Mouse (Mus musculus) urinary bladder, postnatal 25 days (tissue): ENCODE measurements at regions not wholly inside any gene's neighbourhood (a gene's known extent, or its start where the extent isn't known, plus 50 kb on each side); places are given as distances from the start of the nearest gene placed in this dataset.

Experiments used
- DNase-seq: peaks from one replicate; pipeline ENCODE4 v3.0.0; 2022; ENCODE audit warnings: low spot score

DNA sequence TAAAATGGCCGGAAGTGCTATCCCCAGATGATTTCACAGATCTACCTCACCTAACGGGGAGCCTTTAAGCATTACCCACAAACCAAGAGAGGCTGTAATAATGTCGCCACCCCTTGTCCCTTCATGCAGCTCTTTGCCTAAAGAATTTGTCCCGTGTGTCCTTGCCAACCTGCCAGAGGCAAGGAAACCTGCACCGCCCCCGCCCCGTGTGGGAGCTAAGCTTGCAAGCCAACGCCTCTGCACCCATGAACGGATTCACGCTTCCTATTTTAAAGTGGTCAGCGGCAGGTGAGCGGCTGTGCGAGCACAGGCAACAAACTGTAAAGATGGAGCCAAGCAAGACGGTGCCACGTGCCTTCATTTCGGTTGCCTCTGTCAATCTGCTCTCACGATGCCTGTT is 63.1 kb downstream of the Gm11011 start:
- DNase-seq: no peak

- DNase-seq: no peak
These were observed 67.6 kb downstream of the Gm11011 start for GRCm38 (mm10) chr2:169519941-169520340.

GRCm38 (mm10) chr2:169515350-169515749 is 72.2 kb downstream of the Gm11011 start:
- no peak for DNase-seq

GRCm38 (mm10) chr2:169510741-169511140 is 76.8 kb downstream of the Gm11011 start:
- DNase-seq: no peak

DNA sequence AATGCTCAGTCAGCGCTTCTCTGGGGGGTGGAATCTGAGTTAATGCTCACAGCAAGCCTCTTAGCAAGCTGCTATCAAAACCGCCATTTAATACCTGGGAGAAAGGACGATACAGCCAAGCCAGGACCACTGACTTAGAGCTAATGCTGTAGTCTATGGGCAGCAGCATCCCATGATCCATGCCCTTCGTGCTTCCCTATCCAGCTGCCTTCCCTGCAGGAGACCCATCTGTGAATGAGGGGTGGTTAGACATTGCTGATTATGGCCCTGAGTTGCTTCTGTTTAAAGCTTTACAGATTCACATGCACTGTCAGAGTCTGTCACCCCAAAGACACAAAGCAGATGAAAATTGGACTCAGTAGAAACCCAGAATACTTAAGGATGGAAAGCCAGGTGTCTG is 78.1 kb downstream of the Gm11011 start:
- no peak for DNase-seq

DNA sequence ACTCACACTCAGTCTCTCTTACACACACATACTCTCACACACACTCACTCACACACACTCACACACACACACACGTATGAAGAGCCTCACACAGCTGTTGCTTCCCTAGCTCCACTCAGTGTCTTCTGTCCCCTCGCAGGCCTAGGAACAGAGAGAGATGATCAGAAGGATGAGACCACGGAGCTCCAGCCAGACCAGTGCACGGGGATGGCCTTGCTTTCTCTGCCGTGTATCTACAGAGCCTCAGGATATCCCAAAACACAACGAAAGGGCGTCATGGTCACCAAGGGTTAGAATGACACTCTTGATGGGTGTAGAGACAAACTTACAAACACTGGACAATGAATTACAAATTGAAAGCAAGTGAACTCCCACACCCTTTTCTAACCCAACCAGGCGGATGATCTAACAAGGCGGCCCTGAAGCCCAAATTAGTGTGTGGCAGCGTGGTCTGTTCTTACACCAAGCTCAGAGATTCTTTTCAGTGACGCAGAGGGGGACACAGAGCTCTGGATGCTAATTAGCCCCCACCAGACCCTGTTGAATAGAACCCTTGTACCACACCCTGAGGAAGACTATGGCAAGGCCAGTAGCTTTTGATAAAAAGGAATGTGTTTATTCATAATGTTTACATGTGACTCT is 83.0 kb downstream of the Gm11011 start:
- DNase-seq: no peak

DNA sequence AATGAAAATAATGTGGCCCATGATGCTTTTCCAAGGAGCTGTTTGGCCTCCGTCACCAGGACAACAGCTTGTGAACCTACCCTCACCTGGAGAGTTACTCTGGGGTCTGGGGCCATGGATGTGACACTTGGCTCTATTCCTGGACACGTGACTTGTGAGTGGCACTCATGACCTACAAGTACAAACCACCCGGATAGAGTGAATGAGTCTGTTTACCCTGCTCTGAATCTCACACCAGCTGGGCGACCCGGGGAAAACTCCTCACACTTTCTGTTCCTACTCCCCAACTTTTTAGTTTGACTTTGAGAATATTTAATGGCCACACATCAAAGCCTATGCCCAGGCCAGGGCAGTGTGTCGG is 84.0 kb downstream of the Gm11011 start:
- DNase-seq: no peak

DNA sequence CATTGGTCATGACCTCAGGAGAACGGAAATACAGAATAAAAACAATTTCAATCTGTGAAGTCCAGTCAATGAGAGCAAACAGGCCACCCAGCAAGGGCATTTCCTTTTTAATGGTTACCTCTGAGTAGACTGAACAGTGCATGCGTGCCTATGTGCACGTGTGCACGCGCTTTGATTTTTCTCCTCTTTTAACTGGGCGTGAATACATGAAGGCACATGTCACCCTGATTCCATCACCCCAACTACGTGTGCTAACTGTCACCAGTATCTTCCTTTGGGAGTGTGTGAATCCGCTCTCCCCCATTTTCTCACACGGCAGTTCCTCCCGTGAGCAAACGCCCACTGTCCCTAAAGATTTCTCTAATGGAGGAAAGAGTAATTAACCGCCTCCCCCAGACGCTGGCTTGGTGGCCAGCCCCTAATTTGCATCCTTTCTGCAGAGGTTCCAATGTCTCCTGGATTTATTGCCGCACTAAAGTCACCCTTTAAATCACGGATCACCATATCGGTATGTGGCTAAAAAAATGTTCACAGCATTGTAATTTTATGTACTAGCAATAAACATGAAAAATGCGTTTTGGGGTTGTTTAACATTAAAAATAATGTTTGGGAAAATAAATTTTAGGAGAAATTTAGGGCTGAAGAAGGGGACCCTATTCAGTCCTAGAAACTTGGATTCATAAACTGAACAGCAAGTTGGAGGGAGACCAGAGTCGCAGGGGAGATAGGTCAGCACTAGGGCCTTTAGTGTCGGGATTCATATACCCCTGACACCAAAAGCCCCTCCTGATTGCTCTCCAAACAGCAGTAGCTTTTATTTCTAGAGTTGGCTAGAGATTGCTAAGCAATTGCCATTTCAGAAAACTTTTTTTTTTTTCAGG is 84.6 kb downstream of the Gm11011 start:
- DNase-seq: no peak

DNA sequence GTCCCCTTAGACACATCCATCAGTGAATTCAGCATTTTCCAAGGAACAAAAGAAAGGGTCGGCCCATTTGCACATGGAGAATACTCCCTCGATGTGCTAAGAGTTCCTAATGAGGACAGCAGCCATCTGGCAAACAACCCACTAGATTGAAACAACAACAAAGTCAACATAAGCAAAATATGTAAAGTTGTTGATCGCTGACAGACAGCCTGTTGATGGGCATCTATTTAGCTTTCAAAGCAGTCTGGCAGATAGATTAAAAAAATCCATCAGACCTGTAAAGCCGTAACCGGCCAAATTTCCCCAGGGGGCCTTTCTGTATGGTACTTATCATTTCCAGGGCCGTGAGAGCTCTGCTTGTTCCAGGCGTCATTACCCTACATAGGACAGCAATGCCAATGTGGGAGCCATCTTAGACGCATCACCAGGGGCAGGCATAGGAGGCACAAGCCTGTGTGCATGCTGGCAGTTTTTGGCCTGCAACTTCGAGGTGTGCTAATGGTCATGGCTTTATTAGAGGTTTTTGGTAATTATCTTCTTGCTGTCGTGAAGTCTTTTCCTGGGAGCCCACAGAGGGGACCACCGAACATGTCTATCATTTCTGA is 85.7 kb downstream of the Gm11011 start:
- no peak for DNase-seq

DNA sequence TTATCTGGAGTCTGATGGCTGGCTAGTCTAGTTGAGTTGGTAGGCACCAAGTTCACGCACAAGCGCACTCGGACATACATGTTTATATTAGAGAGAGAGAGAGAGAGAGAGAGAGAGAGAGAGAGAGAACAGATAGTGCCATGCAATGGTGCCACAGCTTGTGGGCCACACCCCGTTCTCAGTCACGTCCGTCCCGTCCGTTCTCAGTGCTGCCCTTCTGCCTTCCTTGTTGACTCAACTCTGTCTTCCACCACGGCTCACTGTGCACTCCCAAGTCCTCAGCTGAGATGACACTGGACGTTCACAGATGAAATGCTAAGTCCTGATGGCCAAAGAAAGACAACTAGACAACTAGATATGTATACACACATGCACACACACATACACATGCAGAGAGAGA is 92.2 kb downstream of the Gm11011 start:
- DNase-seq: no peak

DNA sequence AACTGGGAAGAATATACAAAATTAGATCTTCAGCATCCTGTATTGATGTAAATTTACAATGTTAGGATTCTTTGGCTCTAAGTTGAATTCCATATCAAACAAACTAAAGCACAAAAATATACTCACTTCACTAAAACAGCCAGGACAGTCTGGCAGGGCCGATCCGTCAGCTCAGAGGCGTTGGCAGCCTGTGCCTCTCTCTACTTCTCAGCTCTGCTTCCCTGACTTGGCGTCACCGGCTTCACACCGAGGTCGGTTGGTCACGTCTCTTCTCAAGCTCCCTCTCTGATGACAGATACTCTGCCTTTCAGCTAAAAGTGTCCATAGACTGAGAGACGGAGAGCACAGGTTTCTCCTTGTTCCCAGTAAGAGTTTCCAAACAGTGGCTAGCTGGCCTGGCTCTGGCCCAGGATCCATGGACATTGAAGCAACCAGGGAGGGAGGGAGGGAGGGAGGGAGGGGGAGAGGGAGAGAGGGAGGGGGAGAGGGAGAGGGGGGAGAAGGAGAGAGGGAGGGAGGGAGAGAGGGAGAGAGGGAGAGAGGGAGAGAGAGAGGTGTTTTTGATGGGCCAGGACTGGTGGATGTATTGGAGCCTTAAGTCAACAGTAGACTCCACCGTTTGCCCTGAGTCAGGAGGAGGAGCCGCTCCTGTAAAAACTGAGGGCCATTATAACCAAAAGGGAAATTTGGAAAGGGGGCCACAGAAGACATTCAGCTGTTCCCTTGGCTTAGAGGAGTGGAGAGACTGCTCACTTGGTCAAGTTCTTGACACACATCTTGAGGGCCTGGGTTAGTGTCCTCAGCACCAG is 92.8 kb downstream of the Gm11011 start:
- DNase-seq: no peak

GRCm38 (mm10) chr2:169493609-169494275 is 93.8 kb downstream of the Gm11011 start:
- no peak for DNase-seq

GRCm38 (mm10) chr2:169483934-169484333 is 103.6 kb downstream of the Gm11011 start:
- peak; percentile 18 for DNase-seq

DNA sequence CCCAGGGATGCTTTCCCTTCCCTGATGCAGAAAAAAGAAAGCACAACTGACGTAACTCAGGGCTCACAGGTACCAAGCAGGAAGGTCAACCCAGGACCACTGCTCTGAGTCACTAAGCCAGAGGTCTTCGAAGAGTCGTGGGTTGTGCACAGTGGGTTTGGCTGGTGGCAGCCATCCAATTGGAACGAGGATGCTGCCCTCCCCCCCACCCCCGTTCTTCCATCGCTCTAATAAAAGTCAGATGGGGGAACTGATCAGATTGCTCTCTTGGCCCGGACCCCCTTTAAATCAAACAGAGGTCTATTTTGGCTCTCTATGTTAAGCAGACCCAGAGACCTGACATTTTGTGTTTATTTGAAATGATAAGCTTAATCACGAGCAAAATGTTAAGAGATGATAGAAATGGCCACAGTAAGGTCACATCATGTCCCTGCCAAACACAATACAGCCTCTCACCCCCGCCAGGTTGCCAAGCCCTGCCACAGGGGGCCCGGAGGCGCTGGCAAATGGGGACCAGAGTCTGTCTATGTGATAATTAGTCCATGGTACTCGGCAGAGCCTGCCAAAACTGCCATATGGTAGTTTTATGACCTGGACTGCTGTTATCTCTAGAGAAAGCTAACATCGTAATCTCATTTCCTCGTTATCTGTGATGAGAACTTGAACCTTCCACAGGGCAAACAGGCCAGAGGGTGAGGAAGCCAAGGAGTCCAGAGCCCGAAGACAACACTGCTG is 105.6 kb downstream of the Gm11011 start:
- DNase-seq: peak; percentile 11

DNA sequence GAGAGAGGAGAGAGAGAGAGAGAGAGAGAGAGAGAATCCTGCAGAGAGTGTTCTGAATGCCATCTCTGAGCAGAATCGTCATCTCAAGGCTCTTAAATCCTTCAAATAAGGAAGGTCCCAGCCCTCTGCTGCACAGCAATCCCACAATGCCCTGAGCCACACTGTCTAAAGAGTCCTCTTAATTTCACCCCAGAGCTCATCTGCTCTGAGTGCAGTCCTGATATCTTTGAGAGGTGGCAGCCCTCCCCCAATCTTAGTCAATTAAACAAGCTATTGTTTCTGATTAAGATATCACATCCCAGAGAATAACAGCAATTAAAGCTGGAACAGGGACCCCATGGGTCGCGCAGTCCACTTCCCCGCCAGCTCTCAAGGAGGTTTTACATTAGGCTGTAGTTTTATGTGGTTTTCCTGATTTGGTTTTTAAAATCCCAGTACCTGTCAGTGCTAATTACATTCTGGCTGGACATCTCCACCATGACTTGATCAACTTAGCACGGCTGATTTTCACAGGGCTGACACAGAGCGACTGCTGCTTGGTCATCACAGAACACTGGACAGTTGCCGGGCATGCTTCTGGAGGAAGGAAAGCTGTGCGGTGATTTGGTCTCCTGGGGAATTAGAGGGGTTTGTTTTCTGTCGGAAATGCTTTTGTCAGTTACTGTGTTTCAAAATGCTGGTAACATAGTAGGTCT is 113.0 kb downstream of the Gm11011 start:
- DNase-seq: no peak

GRCm38 (mm10) chr2:169469538-169469937 is 118.0 kb downstream of the Gm11011 start:
- no peak for DNase-seq

DNA sequence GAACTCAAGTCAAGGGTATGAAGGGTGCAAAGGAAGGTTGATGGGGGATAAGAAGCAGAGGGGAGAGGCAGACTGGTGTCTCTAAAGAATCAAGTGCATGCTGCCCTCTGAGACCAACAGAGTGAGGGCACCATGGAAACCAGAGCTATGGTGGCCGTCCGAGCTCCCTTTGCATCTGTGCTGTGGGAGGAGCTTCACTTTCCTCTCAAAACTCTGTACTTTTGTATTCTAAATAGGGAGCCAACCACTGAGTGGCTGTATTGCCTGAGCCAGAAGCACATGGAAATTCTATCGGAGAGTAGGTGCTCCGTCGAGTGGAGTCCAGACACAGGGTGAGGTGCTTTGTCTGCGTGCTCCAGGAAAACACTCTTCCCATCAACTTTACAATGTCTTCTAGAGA is 119.9 kb downstream of the Gm11011 start:
- DNase-seq: no peak

DNA sequence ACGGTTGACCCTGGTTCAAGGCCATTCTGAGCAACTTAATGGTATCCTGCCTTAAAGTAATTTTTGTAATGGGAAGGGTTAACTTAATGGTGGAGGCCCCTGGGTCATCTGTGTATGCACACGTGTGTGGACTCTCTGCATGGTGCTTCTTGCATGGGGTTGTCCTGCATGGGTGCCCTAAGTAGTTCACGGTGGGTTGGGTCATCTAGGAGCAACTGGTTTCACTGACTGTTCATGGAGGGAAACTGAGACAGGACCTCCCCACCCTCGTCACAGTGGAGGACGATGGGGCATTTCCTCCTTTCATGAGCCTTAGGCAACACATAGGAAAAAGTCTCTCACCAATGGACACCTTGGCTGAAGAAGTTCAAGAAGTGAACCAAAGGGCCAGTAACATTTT is 123.4 kb downstream of the Gm11011 start:
- DNase-seq: no peak

DNA sequence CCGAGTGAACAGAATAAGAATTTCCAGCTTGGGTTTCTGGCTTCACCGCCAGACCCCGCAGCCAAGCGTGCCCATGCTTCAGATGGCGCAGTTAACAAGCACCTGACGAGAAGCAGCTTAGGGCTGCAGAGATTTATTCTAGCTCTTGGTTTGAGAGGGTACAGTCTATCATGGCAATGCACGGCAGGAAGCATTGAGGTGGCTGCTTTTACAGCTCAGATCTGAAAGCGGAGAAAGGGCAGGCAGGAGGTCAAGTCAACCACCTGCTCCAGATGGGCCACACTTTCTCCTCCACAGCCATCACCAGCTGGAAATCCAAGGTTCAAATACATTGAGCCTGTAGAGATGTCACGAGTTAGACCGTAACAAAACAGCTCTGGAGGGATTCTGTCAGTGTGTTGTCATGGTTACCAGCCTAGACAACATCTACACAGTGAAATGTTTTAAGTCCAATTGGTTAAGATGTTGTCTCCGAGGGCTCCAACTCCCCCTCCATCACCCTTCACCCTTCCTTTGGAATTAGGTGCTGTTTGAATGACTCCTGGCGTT is 126.0 kb downstream of the Gm11011 start:
- no peak for DNase-seq

DNA sequence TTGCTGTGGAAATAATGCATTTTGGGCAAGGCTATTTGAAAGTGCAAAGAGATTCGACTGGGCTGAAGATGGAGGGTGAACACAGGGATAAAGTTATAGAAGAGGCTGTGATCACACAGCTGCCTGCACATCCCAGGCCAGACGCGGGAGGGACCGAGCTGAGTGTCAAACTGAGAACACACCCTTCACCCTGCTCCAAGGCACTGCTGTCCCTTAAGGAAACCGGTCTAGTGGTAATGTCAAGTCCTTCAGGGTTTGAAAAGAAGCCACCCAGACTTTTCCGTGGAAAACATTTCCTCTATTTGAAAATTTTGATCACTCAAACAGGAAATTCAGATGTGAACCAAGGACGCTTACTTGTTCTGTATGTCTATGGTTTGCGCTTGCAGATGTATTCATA is 134.6 kb downstream of the Gm11011 start:
- no peak for DNase-seq
